Mouse (Mus musculus): Measurements from ENCODE around the gene Arap2. TPM values are rescaled to one million over a fixed set of nuclear protein-coding genes. Genes with fewer than 3 reads are reported as not detected.

Gene Arap2
- polyA plus RNA-seq, 1 experiment from 2014 or later: 0.43 TPM

DNA sequence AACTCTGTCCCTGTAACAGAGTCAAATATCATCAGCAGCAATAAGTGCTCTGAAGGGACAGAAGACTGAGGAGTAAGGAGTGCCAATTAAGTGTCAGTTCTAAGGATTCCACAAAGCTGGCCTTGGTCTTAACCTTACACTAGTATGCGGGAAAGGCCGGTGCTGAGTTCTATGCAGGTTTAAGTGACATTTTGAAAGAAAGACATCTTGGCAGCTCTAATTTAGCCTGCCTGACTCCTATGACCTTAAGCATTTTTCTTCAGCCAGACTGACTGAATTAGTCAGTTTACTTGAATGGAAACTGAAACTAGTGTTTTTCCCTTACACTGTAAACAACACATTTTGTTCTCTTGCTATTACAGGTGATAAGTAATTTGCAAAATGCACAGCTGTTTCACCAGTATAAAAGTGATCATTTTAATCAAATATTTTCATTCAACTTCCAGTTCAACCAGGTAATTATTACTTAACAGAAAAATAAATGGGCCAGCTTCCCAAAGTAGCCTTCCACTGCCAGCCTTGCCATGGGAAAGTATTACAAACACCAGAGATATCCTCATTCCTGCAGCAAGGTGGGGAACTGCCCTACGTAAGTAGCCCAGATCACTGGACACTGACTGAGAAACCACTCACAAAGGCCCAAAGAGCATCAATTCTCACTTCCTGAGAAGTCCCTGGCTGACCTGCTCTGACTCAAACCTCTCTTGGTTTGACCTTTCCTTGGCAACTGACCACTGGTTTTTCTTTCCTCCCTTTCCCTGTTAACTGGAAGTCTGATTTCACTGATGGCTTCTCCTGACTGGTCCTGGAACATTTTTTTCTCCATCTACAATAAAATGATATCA lies 42.5 kb downstream of the Arap2 start:
- no peak for DNase-seq (ENCODE audit: low spot score)
- H3K27me3 ChIP-seq (ENCODE audit: low read depth, poor library complexity, severe bottlenecking): no peaks in the 10 kb centered on the region
- 78% methylated on average over 3 of the region's 3 CpGs for WGBS
- no peaks in the 10 kb centered on the region for H3K4me1 ChIP-seq
- H3K9me3 ChIP-seq (replicated peaks): no peaks in the 10 kb centered on the region
- H3K27ac ChIP-seq: no peak overlapping the region
- H3K4me3 ChIP-seq: no peak overlapping the region
- no peaks in the 10 kb centered on the region for H3K36me3 ChIP-seq

DNA sequence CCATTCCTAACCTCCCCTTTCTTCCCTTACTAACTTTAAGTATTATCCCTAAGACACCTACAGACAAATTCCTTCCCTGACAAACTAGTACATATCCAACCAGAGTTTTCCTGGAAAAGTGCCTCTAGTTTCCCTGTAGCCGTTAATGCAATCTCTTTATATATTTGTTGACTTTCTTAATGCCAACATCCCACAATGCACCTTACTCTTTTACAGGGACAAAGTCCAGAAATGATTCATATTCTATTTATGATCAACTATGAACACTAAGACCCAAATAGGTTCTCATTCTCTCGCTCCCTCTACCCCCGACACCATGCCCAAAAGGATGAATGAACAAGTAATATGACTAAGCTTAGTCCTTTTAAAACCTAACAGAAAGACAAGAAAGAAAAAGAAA lies 49.5 kb downstream of the Arap2 start:
- 96% methylated on average over 3 of the region's 3 CpGs for WGBS
- no peak overlapping the region for H3K27ac ChIP-seq
- no peak overlapping the region for H3K4me3 ChIP-seq
- H3K9me3 ChIP-seq (replicated peaks): no peaks in the 10 kb centered on the region
- H3K36me3 ChIP-seq: no peaks in the 10 kb centered on the region
- DNase-seq (ENCODE audit: low spot score): no peak
- no peaks in the 10 kb centered on the region for H3K4me1 ChIP-seq
- no peaks in the 10 kb centered on the region for H3K27me3 ChIP-seq (ENCODE audit: low read depth, poor library complexity, severe bottlenecking)

DNA sequence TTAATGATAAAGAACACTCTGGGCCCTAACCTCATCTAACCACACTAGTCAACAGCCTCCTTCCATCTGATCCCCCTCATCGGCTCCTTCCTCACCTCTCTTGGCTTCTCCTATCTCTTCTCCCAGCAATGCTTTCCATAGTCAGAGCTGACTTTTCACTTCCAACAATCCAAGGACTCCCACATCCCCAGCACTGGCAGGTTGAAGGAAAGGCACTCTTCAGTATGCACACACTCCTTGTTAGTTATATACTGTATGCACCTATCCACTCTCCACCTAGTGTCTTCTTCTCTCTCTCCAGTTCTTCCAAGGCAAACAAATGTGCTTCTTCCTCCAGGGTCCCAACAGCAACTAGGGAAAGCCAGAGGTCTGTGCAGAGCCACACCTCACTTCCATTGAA lies 50.0 kb downstream of the Arap2 start:
- Histone ChIP-seq H3K27me3 (ENCODE audit: low read depth, poor library complexity, severe bottlenecking) (no peaks in the 10 kb centered on the region), H3K9me3 (replicated peaks) (no peaks in the 10 kb centered on the region), H3K27ac (no peak overlapping the region), H3K36me3 (no peaks in the 10 kb centered on the region), H3K4me3 (no peak overlapping the region), H3K4me1 (no peaks in the 10 kb centered on the region)
- 100% methylated on average over 1 of the region's 1 CpGs for WGBS
- DNase-seq (ENCODE audit: low spot score): no peak

DNA sequence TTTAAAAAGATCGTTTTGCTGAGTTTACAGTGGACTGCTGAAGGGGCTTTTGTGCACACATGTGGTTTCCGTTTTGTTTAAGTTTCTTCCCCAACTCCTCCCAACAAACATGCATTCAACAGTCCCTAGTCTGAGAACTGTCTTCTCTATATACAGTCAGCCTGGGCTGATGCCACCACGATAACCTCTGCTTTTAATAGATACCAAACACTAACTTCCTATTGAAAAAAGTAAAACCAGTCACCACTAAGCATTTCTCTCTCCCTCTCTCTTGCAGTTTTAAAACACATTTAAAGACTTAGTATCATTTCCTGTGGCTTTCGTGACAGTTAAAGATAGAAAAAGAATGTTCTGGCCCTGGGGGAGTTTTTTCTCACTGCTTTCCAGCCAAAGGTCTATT lies 50.5 kb downstream of the Arap2 start:
- DNase-seq (ENCODE audit: low spot score): no peak

DNA sequence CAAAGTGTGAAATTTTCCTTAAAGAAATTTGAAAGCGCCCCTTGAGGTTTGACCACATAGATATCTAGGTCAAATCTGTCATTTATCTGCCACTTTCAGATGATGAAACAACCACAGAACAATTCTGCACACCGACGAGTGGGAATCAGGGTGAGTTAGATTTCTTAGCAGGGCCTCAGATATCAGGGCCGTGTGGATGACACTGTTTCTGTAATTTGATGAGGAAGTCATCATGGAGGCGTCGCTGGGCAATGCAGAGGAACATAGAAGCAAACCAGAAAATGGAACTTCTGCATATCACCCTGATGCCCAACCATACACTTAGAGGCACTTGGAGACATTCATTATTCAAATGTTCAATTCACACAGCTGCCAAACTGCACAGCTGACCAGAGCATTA lies 55.0 kb downstream of the Arap2 start:
- Histone ChIP-seq H3K36me3 (no peaks in the 10 kb centered on the region), H3K9me3 (replicated peaks) (no peaks in the 10 kb centered on the region), H3K27me3 (ENCODE audit: low read depth, poor library complexity, severe bottlenecking) (no peaks in the 10 kb centered on the region), H3K4me1 (no peaks in the 10 kb centered on the region), H3K27ac (no peak overlapping the region), H3K4me3 (no peak overlapping the region)
- no peak for DNase-seq (ENCODE audit: low spot score)
- WGBS: 81% methylated on average over 6 of the region's 6 CpGs

More for the DNA sequence above, 50.5 kb downstream of the Arap2 start:
- H3K27ac ChIP-seq: no peak overlapping the region
- H3K4me1 ChIP-seq: no peaks in the 10 kb centered on the region
- 79% methylated on average over 4 of the region's 4 CpGs for WGBS
- no peak overlapping the region for H3K4me3 ChIP-seq
- H3K9me3 ChIP-seq (replicated peaks): no peaks in the 10 kb centered on the region
- H3K27me3 ChIP-seq (ENCODE audit: low read depth, poor library complexity, severe bottlenecking): no peaks in the 10 kb centered on the region
- no peaks in the 10 kb centered on the region for H3K36me3 ChIP-seq

DNA sequence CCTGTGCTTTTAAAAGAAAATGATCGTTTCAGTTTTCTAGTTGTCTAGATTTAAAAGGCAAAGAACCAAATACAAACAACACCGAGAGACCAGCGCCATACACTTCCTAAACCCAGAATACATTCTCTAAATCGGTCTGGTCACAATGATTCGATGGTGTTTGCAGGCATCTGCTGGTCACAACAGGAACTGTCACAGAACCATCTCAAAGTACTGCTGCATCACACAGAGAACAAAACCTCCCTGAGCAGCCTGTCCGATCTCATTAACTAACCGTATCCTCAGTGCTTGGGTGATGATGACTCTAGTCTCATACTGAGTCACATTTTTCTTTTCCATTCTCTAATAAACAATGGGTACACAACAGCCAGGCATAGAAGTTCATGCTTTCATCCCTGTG lies 59.1 kb downstream of the Arap2 start:
- Histone ChIP-seq H3K4me3 (no peak overlapping the region), H3K9me3 (replicated peaks) (no peaks in the 10 kb centered on the region), H3K36me3 (no peaks in the 10 kb centered on the region), H3K27ac (no peak overlapping the region), H3K27me3 (ENCODE audit: low read depth, poor library complexity, severe bottlenecking) (no peaks in the 10 kb centered on the region), H3K4me1 (no peaks in the 10 kb centered on the region)
- no peak for DNase-seq (ENCODE audit: low spot score)
- WGBS: 75% methylated on average over 7 of the region's 7 CpGs

DNA sequence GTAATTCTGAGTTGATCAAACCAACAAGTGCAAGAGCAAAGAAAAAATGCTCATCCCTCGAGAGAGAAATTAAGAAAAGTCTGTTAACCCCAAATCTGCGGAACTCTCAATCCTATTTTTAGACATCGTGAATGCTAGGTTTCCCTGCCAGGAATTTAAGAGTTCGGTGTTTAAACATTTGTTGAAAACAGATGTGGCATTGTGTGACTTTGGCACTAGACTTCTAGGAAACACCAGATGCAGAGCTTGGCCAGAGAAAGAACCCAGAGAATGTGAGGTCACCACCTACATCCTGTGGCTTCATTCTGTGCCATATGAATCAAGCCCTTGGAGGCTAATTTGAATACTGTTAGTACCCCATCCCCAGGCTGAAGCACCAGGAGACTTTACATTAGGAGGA lies 76.0 kb downstream of the Arap2 start:
- Histone ChIP-seq H3K4me1 (peaks cover 3% of the 10 kb centered on the region; the same call in 1 of the 2 replicates), H3K27ac (no peak overlapping the region), H3K36me3 (no peaks in the 10 kb centered on the region), H3K27me3 (ENCODE audit: low read depth, poor library complexity, severe bottlenecking) (no peaks in the 10 kb centered on the region), H3K4me3 (no peak overlapping the region), H3K9me3 (replicated peaks) (no peaks in the 10 kb centered on the region)
- 59% methylated on average over 4 of the region's 4 CpGs for WGBS
- DNase-seq (ENCODE audit: low spot score): no peak

DNA sequence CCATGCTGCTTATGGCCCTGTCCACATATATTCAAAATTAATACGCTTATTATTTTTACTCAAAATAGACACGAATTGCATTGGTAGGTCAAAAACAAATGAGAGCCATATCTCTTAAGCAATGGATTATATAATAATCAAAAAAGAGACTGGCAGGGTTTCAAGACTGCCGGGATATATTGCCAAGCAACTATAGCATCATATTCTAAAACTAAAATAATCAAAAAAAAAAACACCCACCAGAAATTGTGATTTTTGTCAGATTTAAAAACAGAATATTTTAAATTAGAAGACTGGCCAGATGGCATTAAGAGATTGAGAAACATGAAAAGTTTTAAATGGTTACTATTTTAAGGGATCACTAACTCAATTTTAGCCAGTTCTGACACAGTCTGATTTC lies 82.2 kb downstream of the Arap2 start:
- Histone ChIP-seq H3K27me3 (ENCODE audit: low read depth, poor library complexity, severe bottlenecking) (no peaks in the 10 kb centered on the region), H3K36me3 (no peaks in the 10 kb centered on the region), H3K4me1 (no peaks in the 10 kb centered on the region), H3K4me3 (no peak overlapping the region), H3K9me3 (replicated peaks) (no peaks in the 10 kb centered on the region), H3K27ac (no peak overlapping the region)
- WGBS: 92% methylated on average over 3 of the region's 3 CpGs
- DNase-seq (ENCODE audit: low spot score): no peak

DNA sequence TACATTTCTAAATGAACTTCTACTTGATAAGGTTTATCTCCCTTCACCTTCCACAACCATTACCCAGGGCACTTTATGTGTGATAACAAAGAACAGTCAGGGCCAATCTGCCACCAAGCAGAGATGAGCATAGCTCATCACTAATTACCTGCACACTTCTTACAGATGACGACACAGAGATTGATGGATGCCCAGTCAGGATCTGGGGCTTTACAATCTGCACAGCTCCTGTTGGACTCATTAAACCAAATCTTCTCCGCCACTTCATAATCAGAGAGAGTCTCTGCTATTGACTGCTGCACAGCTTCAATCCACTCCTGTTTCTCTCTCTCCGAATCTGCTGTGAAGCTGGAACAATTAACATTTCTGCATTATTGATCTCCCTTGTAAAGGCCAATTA lies 82.8 kb downstream of the Arap2 start:
- no peak for DNase-seq (ENCODE audit: low spot score)
- Histone ChIP-seq H3K27ac (no peak overlapping the region), H3K4me3 (no peak overlapping the region), H3K27me3 (ENCODE audit: low read depth, poor library complexity, severe bottlenecking) (no peaks in the 10 kb centered on the region), H3K9me3 (replicated peaks) (no peaks in the 10 kb centered on the region), H3K4me1 (no peaks in the 10 kb centered on the region), H3K36me3 (no peaks in the 10 kb centered on the region)
- 85% methylated on average over 3 of the region's 3 CpGs for WGBS

DNA sequence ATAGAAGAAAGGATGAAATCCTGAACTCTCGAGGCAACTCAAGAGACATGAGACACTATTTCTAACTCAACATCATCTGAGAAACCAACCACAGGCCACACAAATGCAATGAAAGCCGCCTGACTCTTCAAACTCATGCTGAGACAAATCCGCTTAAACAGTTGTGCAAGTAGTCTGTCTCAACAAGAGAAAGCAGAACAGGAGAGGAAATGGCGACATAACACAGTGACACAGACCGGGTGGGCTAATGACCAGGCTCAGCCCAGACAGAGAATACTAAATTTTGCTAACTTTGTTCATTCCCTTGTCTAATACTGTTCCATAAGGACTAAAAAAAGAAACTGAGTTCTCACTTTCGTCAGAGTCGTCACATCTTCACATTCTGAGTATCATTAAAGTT lies 88.6 kb downstream of the Arap2 start:
- H3K4me3 ChIP-seq: no peak overlapping the region
- H3K4me1 ChIP-seq: peaks cover 6% of the 10 kb centered on the region; the same call in 1 of the 2 replicates
- H3K27ac ChIP-seq: no peak overlapping the region
- WGBS: 92% methylated on average over 7 of the region's 7 CpGs
- DNase-seq (ENCODE audit: low spot score): no peak
- H3K36me3 ChIP-seq: no peaks in the 10 kb centered on the region
- no peaks in the 10 kb centered on the region for H3K27me3 ChIP-seq (ENCODE audit: low read depth, poor library complexity, severe bottlenecking)
- H3K9me3 ChIP-seq (replicated peaks): no peaks in the 10 kb centered on the region

DNA sequence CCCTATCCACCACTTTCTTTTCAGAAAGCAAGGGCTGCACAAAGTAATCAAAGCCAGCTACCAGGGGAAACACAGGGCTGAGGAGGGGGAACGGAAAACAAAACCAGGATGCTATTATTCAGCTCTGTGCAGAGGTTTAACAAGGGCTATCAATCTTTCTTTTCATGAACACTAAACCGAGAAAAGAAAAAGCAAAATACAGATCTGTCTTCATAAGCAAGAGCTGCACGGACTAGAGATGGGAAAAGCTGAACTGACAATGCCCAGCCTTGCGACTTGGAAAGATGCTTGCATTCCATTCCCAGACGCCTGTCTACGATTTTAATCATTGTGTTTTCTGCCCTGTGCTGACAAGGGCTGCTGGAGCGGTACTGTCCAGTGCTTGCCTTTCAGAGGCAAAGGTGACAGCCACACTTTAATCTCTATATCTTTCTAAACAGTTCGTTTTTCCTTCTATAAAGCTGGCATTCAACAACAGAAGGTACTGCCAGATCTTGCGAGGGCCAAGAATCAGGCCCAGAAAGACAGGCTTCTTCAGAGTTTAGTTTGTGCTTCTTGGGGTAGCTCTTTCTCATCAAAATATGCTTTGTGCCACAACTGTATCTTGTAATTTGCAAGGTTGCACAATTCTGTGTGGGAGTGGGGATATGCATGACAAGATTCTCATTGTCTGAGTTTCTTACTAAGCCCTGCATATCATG lies 93.1 kb downstream of the Arap2 start:
- H3K4me1 ChIP-seq: peaks cover 6% of the 10 kb centered on the region; the same call in 1 of the 2 replicates
- DNase-seq (ENCODE audit: low spot score): peak; percentile 30
- H3K36me3 ChIP-seq: no peaks in the 10 kb centered on the region
- no peaks in the 10 kb centered on the region for H3K27me3 ChIP-seq (ENCODE audit: low read depth, poor library complexity, severe bottlenecking)
- no peaks in the 10 kb centered on the region for H3K9me3 ChIP-seq (replicated peaks)
- 51% methylated on average over 9 of the region's 9 CpGs for WGBS
- no peak overlapping the region for H3K4me3 ChIP-seq
- H3K27ac ChIP-seq: peak overlapping the region; percentile 66; the same call in 1 of the 2 replicates

DNA sequence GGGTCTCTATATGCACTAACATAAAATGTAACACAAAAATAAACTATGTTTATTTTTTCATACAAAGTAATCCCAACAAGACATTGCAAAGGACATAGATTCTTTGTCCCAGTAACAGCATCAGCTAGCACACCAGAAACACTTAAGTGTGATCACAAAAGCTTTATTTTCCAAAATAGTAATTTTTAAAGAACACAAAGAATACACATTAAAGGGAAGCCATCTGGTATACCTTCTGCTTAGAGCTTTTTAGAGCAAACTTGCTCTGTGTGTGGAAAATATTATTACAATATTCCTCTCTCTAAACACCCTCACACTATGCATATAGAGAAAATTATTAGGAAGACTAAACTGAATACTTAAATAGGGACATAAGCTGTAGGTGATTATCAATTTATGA lies 100.6 kb downstream of the Arap2 start:
- Histone ChIP-seq H3K36me3 (no peaks in the 10 kb centered on the region), H3K4me3 (no peak overlapping the region), H3K27ac (no peak overlapping the region), H3K4me1 (no peaks in the 10 kb centered on the region), H3K9me3 (replicated peaks) (no peaks in the 10 kb centered on the region), H3K27me3 (ENCODE audit: low read depth, poor library complexity, severe bottlenecking) (no peaks in the 10 kb centered on the region)
- no peak for DNase-seq (ENCODE audit: low spot score)

DNA sequence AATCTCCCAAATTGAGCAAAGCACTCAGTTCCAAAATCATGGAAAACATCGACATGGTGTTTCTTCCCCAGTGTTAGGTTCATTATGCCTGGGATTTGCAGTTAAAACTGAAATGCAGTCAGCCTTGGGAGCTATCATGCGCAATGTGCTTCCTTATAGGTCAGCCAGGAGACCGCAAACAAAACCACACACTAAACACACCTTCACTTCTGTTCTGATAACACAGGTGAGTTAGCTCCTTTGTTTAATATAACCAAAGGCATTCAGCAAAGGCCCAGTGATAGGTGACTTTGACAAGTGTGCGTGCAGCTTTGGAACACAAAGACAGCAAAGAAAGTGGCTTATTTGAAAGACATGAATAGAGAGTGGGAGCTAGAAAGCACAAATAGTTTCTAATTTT lies 101.1 kb downstream of the Arap2 start:
- no peaks in the 10 kb centered on the region for H3K36me3 ChIP-seq
- 96% methylated on average over 4 of the region's 4 CpGs for WGBS
- H3K27me3 ChIP-seq (ENCODE audit: low read depth, poor library complexity, severe bottlenecking): no peaks in the 10 kb centered on the region
- no peaks in the 10 kb centered on the region for H3K4me1 ChIP-seq
- no peak overlapping the region for H3K27ac ChIP-seq
- H3K4me3 ChIP-seq: no peak overlapping the region
- no peak for DNase-seq (ENCODE audit: low spot score)
- H3K9me3 ChIP-seq (replicated peaks): no peaks in the 10 kb centered on the region
